8 mouse cellular contexts compared by ENCODE assay signal in genomic region chr8:54529382-54530296, GRCm38 (mm10). TPM values are rescaled to one million over a fixed set of nuclear protein-coding genes. Genes with fewer than 3 reads are reported as not detected.
DNase-seq lines count a peak whose midpoint lies in the region; ATAC-seq and TF ChIP-seq lines count a peak whose summit lies in the region.

Gene Asb5, plus strand, starts transcription at chr8:54529580.
Gene Spcs3, minus strand, starts transcription at chr8:54529998.

- WGBS in forebrain, embryonic 15.5 days, result under 1% methylated on average over 88 of the region's 89 CpGs
- WGBS in lung, adult 2 months, result under 1% methylated on average over 87 of the region's 89 CpGs

- H3K27ac ChIP-seq in forebrain, embryonic 15.5 days (replicated peaks), result peak within 1 kb of the TSS; percentile 88

- ATAC-seq in forebrain, embryonic 15.5 days (replicated peaks), result peak; percentile 95
- ATAC-seq in neutrophil, adult 5-6 weeks (ENCODE audit: extremely low read depth, insufficient number of reproducible peaks, low FRiP score, poor library complexity, severe bottlenecking), result peak; percentile 96

- H3K9me3 ChIP-seq in forebrain, embryonic 15.5 days, result no peaks in the 10 kb centered on the region

- H3K4me2 ChIP-seq in forebrain, embryonic 15.5 days (replicated peaks), result peak within 1 kb of the TSS; percentile 61

- intact Hi-C loops in heart, postnatal 25 days (cut with DNase I), result no loop called here

- TF ChIP-seq CTCF in lung, adult 2 months (IDR thresholded peaks at IDR 0.05; ENCODE audit: insufficient read depth, low read length), result no peak

- TF ChIP-seq POLR2A in lung, adult 2 months (IDR thresholded peaks at IDR 0.05; ENCODE audit: borderline replicate concordance, extremely low read depth, low read depth, low read length), result peak; percentile 68; the same call in 1 of the 2 replicates

- H3K4me3 ChIP-seq in forebrain, embryonic 15.5 days, result peak within 1 kb of the TSS; percentile 88
- H3K4me3 ChIP-seq in lung, adult 2 months (replicated peaks; ENCODE audit: extremely low read depth, low read depth, low read length), result peak within 1 kb of the TSS; percentile 78

- peaks cover 19% of the 10 kb centered on the region for H3K4me1 ChIP-seq in forebrain, embryonic 15.5 days
- H3K4me1 ChIP-seq in lung, adult 2 months (ENCODE audit: control insufficient read depth, insufficient read depth, low read length), result no peaks in the 10 kb centered on the region; the same call in 1 of the 2 replicates

- no peaks in the 10 kb centered on the region for H3K27me3 ChIP-seq in forebrain, embryonic 15.5 days

- peak within 1 kb of the TSS; percentile 88 for H3K9ac ChIP-seq in forebrain, embryonic 15.5 days (replicated peaks)

- 0 out of 2 replicates have a peak, but pooled peaks cover 5% of the 10 kb centered on the region for H3K36me3 ChIP-seq in forebrain, embryonic 15.5 days

- DNase-seq in ES-CJ7 (ENCODE audit: low read depth, low spot score), result peak; percentile 96
- peak; percentile 95 for DNase-seq in cerebellum, adult 11-12 months
- DNase-seq in heart, postnatal 25 days (ENCODE audit: low spot score), result peak; percentile 92
- DNase-seq in layer of hippocampus, adult 18-20 months (ENCODE audit: low spot score in 2 of 2), result peak; percentile 94 to 96
- DNase-seq in lung, adult 2 months, result peak; percentile 94
- DNase-seq in thymus, adult 18-20 months, result peak; percentile 89

RNA-seq across cellular contexts. Expression of gene Asb5, which starts in this region (rescaled TPM):
- 6.1 and 7.7 TPM in 2 replicates for polyA plus RNA-seq in forebrain, embryonic 15.5 days (2015; fragmentation: Nextera tagmentation; extraction: Ambion mirVana)
- total RNA-seq in heart, postnatal 25 days (2021), result 10 to 100 TPM; 20.7 to 21.7 TPM
- total RNA-seq in layer of hippocampus, adult 18-20 months (2021), result 1 to 10 TPM in 1 of 2 experiments, under 1 TPM in 1; 0.32 to 1.3 TPM
- polyA plus RNA-seq in lung, adult 2 months (2012; rRNA removed), result 0.65 and 7.8 TPM in 2 replicates
- 1.2 TPM in 1 of 2 replicates, not detected in the other for total RNA-seq in neutrophil, adult 5-6 weeks (2017)

RNA-seq across cellular contexts. Expression of gene Spcs3, which starts in this region (rescaled TPM):
- 58.9 and 60.6 TPM in 2 replicates for polyA plus RNA-seq in forebrain, embryonic 15.5 days (2015; fragmentation: Nextera tagmentation; extraction: Ambion mirVana)
- total RNA-seq in heart, postnatal 25 days (2021), result 10 to 100 TPM; 40.4 to 42.0 TPM
- total RNA-seq in layer of hippocampus, adult 18-20 months (2021), result 10 to 100 TPM; 49.7 to 53.0 TPM
- polyA plus RNA-seq in lung, adult 2 months (2012; rRNA removed), result 6.6 and 13.4 TPM in 2 replicates
- 26.6 and 35.5 TPM in 2 replicates for total RNA-seq in neutrophil, adult 5-6 weeks (2017)

Comparison
In these comparisons a context has a peak if more than half of its experiments do, and no peak if none do; other contexts are left out.
1. Peak in every context shown above with its lines: DNase-seq, ATAC-seq, H3K4me3 ChIP-seq and H3K27ac ChIP-seq.
2. RNA of gene Asb5 (total RNA-seq): 20.7 to 21.7 TPM in heart, postnatal 25 days; 0.32 to 1.3 TPM in layer of hippocampus, adult 18-20 months and 1.2 TPM in neutrophil, adult 5-6 weeks; every median in the first group is over 4 times any median in the second.